Mouse (Mus musculus): ENCODE measurements around the gene Dpt. TPM values are rescaled to one million over a fixed set of nuclear protein-coding genes. Genes with fewer than 3 reads are reported as not detected.
"Not testable (repeated sequence)": the region's sequence is repeated elsewhere in the genome, so short reads cannot be mapped to it uniquely, and the experiment has no call there.

Gene Dpt
- polyA plus RNA-seq, 1 experiment = 0.10 TPM

DNA sequence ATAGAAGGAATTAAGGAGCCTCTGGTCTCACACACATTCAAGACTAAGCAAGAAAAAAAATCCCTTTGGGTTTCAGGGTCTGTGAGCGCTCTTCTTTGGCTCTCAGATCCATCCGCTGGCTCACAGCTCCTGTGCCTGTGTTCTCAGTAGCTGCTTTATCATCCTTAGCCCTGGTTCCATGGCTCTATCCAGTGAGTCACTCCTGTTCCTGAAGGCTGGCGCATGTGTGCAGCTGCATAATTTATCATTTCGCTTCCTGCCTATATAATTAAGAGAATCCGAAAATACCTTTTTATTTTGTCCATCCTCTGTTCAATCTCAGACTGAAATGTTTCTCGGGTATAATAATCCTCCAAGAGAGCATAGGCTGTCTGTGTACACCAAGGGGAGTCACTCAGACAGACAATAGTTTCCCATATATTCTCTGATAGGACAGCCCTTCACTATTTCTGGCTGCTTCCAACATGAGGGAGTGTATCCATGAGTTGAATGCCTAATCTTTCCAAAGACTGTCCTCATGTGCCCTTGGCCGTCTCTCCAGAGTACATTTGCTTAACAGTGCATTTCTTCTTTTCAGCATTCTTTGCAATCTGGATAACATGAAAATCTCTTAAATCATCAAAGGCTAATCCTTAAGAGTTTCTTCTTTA is 52.3 kb downstream of the Dpt start:
- H3K27ac ChIP-seq (ENCODE audit: insufficient read depth, low read length) = no peak overlapping the region
- no peak overlapping the region for H3K4me3 ChIP-seq (ENCODE audit: insufficient read depth, low read length)
- H3K4me1 ChIP-seq (ENCODE audit: control insufficient read depth, insufficient read depth, low read length) = no peaks in the 10 kb centered on the region; the same call in 1 of the 2 replicates
- TF ChIP-seq POLR2A (IDR thresholded peaks at IDR 0.05; ENCODE audit: extremely low read depth, insufficient read depth, low read length) = no peak
- TF ChIP-seq CTCF (IDR thresholded peaks at IDR 0.05; ENCODE audit: extremely low read depth, insufficient read depth, low read length) = no peak

GRCm38 (mm10) chr1:164855700-164856099 is 59.3 kb downstream of the Dpt start:
- H3K4me3 ChIP-seq (ENCODE audit: insufficient read depth, low read length); H3K27ac ChIP-seq (ENCODE audit: insufficient read depth, low read length): not testable (repeated sequence)

GRCm38 (mm10) chr1:164859952-164860351 is 63.5 kb downstream of the Dpt start:
- H3K4me1 ChIP-seq (ENCODE audit: control insufficient read depth, insufficient read depth, low read length) = peaks cover 2% of the 10 kb centered on the region; the same call in 1 of the 2 replicates
- no peak overlapping the region for H3K27ac ChIP-seq (ENCODE audit: insufficient read depth, low read length)
- H3K4me3 ChIP-seq (ENCODE audit: insufficient read depth, low read length) = no peak overlapping the region
- no peak for TF ChIP-seq CTCF (IDR thresholded peaks at IDR 0.05; ENCODE audit: extremely low read depth, insufficient read depth, low read length)
- TF ChIP-seq POLR2A (IDR thresholded peaks at IDR 0.05; ENCODE audit: extremely low read depth, insufficient read depth, low read length) = no peak

More at GRCm38 (mm10) chr1:164855700-164856099, 59.3 kb downstream of the Dpt start:
- H3K4me1 ChIP-seq (ENCODE audit: control insufficient read depth, insufficient read depth, low read length) = not testable (repeated sequence)

GRCm38 (mm10) chr1:164860782-164861181 is 64.3 kb downstream of the Dpt start:
- Histone ChIP-seq H3K4me1 (ENCODE audit: control insufficient read depth, insufficient read depth, low read length) (peaks cover 2% of the 10 kb centered on the region; the same call in 1 of the 2 replicates), H3K4me3 (ENCODE audit: insufficient read depth, low read length) (no peak overlapping the region), H3K27ac (ENCODE audit: insufficient read depth, low read length) (no peak overlapping the region)
- TF ChIP-seq POLR2A (IDR thresholded peaks at IDR 0.05; ENCODE audit: extremely low read depth, insufficient read depth, low read length) (no peak), CTCF (IDR thresholded peaks at IDR 0.05; ENCODE audit: extremely low read depth, insufficient read depth, low read length) (no peak)

- Histone ChIP-seq H3K27ac (ENCODE audit: insufficient read depth, low read length) (no peak overlapping the region), H3K4me1 (ENCODE audit: control insufficient read depth, insufficient read depth, low read length) (peaks cover 2% of the 10 kb centered on the region; the same call in 1 of the 2 replicates), H3K4me3 (ENCODE audit: insufficient read depth, low read length) (no peak overlapping the region)
- TF ChIP-seq POLR2A (IDR thresholded peaks at IDR 0.05; ENCODE audit: extremely low read depth, insufficient read depth, low read length) (no peak), CTCF (IDR thresholded peaks at IDR 0.05; ENCODE audit: extremely low read depth, insufficient read depth, low read length) (no peak)
Observed at GRCm38 (mm10) chr1:164861501-164861900, 65.1 kb downstream of the Dpt start.

DNA sequence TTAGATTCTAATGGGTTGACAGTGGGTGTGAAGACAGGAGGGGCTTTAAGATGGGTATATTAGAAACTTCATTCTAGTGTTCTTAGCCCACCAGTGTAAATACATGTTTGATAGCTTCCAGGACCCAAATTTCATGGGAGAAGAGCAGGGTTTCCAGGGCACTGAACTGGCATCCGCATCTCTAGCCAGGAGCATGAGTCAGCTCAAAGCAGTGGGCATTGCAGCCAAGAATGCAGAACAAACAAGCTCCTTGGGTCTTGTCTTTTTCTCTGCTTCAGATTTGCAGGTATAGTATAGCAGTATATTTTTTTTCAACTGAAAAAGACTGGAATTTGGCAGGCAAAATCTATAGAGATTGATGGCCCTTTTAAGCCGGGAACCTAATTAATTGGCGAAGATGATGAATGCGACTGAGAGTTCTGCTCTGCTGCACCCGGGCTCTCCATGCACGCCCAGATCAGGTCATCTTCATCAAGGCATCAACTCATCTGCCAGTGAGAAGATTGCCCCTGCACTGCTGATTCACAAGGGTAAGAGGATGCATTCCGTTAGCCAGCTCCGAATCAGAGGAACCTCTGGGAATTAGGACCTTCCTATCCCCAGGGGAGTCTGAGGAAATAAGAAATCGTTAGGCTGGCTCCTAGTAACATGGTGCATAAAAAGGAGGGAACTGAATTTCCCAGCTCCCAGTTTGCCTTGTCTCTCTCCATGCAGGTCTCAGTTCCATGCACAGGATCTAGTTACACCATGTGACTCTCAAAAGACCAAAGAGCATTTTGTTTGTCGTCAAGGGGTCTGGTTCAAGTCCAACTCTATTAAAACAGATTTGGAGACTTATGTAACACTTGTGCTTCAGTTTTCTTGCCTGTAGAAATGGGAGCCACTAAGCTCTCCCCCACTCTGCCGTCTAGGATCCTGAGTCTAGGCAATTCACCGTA is 66.8 kb downstream of the Dpt start:
- Histone ChIP-seq H3K27ac (ENCODE audit: insufficient read depth, low read length) (no peak overlapping the region), H3K4me3 (ENCODE audit: insufficient read depth, low read length) (no peak overlapping the region), H3K4me1 (ENCODE audit: control insufficient read depth, insufficient read depth, low read length) (peaks cover 2% of the 10 kb centered on the region; the same call in 1 of the 2 replicates)
- no peak for TF ChIP-seq POLR2A (IDR thresholded peaks at IDR 0.05; ENCODE audit: extremely low read depth, insufficient read depth, low read length)
- TF ChIP-seq CTCF (IDR thresholded peaks at IDR 0.05; ENCODE audit: extremely low read depth, insufficient read depth, low read length) = no peak

DNA sequence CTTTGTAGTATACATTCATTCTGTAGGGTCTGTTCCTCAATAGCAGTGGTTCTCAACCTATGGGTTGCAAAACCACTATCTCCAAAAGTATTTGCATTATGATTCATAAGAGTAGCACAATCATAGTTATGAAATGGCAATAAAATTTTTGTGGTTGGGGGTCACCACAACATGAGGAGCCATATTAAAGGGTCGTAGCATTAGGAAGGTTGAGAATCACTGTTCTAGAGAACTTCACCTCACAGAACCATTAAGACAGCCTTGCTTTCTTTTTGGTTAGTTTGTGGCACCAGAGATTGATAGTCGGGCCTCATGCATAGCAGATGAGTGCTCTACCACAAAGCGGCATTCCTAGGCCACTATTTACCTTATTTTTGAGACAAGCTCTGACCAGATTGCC is 68.2 kb downstream of the Dpt start:
- TF ChIP-seq POLR2A (IDR thresholded peaks at IDR 0.05; ENCODE audit: extremely low read depth, insufficient read depth, low read length) (no peak), CTCF (IDR thresholded peaks at IDR 0.05; ENCODE audit: extremely low read depth, insufficient read depth, low read length) (no peak)
- H3K4me1 ChIP-seq (ENCODE audit: control insufficient read depth, insufficient read depth, low read length) = peaks cover 2% of the 10 kb centered on the region; the same call in 1 of the 2 replicates
- no peak overlapping the region for H3K4me3 ChIP-seq (ENCODE audit: insufficient read depth, low read length)
- H3K27ac ChIP-seq (ENCODE audit: insufficient read depth, low read length) = no peak overlapping the region

GRCm38 (mm10) chr1:164870694-164871093 is 74.2 kb downstream of the Dpt start:
- Histone ChIP-seq H3K4me1 (ENCODE audit: control insufficient read depth, insufficient read depth, low read length) (no peaks in the 10 kb centered on the region), H3K4me3 (ENCODE audit: insufficient read depth, low read length) (no peak overlapping the region), H3K27ac (ENCODE audit: insufficient read depth, low read length) (no peak overlapping the region)
- no peak for TF ChIP-seq POLR2A (IDR thresholded peaks at IDR 0.05; ENCODE audit: extremely low read depth, insufficient read depth, low read length)
- TF ChIP-seq CTCF (IDR thresholded peaks at IDR 0.05; ENCODE audit: extremely low read depth, insufficient read depth, low read length) = no peak

Other genes starting within 250 kb of the Dpt start
- gene Xcl1, start 138.9 kb downstream of the Dpt start, polyA plus RNA-seq (2012; rRNA removed) = not detected in 2 replicates

All from cortical plate, adult 2 months (tissue).